Mouse (Mus musculus): ENCODE data around the gene Heyl. TPM values are rescaled to one million over a fixed set of nuclear protein-coding genes. Genes with fewer than 3 reads are reported as not detected.

Gene Heyl
- total and polyA plus RNA-seq, 3 experiments, result not detected

DNA sequence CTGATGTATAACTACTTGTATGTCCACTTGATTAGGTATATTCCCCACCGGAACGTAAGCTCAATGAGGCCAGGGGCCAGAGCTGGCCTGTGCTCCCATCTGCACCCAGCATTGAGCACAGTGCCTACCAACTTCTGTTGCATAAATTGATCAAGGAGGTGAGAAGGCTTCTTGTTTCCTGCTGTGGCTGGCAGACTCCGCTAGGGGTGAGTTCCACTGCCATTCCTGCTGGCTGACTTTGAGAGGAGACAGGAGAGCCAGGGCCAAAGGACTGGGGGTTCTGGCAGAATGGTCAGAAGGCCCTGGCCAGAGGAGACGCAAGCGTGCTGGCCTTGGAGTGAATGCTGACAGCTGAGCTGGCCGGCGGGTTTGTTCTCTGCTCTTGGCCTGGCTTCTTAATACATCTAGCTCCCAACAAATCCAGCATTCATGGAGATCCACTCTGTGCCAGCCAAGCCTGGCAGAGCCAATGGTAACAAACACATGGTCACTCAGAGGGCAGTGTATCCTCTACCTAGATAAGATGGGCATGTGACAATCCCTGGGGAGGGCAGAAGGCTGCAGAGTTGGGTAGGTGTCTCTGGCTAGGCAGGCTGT is 15.7 kb downstream of the Heyl start:
- Histone ChIP-seq H3K4me1 (ENCODE audit: control insufficient read depth in 1 of 2, insufficient read depth in 2 of 2, low read length in 2 of 2) (no peaks in the 10 kb centered on the region), H3K79me2 (ENCODE audit: control insufficient read depth, insufficient read depth, low read length, poor library complexity) (no peaks in the 10 kb centered on the region), H3K9me3 (replicated peaks; ENCODE audit: insufficient read depth, low read length) (no peaks in the 10 kb centered on the region), H3K9ac (ENCODE audit: control insufficient read depth, low read depth, low read length, poor library complexity, severe bottlenecking) (no peak overlapping the region), H3K27me3 (ENCODE audit: control insufficient read depth in 1 of 2, insufficient read depth in 2 of 2, low read length in 2 of 2) (peaks cover 6 to 10% of the 10 kb centered on the region in 2 experiments), H3K27ac (ENCODE audit: control insufficient read depth, low read depth, low read length) (no peak overlapping the region), H3K36me3 (ENCODE audit: control insufficient read depth in 1 of 2, insufficient read depth in 2 of 2, low read length in 2 of 2) (no peaks in the 10 kb centered on the region), H3K4me3 (ENCODE audit: control insufficient read depth in 1 of 2, insufficient read depth in 1 of 2, low read depth in 2 of 2, low read length in 2 of 2) (no peak overlapping the region)
- no peak for DNase-seq (ENCODE audit: low read depth, low spot score)
- TF ChIP-seq CTCF (IDR thresholded peaks at IDR 0.05 in 2 of 3, conservative IDR thresholded peaks at IDR 0.05 in 1 of 3; ENCODE audit: control insufficient read depth in 1 of 3, insufficient read depth in 1 of 3, low read depth in 2 of 3, low read length in 3 of 3, poor library complexity in 1 of 3, severe bottlenecking in 1 of 3), result no peak
- TF ChIP-seq UBTF (IDR thresholded peaks at IDR 0.05; ENCODE audit: borderline replicate concordance, insufficient read depth, low read depth, low read length), result no peak
- no peak for TF ChIP-seq KAT2A (conservative IDR thresholded peaks at IDR 0.05; ENCODE audit: low read depth, low read length)
- no peak for TF ChIP-seq TBP (IDR thresholded peaks at IDR 0.05; ENCODE audit: low read depth, low read length)
- no peak for TF ChIP-seq SMC3 (IDR thresholded peaks at IDR 0.05; ENCODE audit: low read depth, low read length)
- no peak for TF ChIP-seq MAFK (IDR thresholded peaks at IDR 0.05; ENCODE audit: borderline replicate concordance, low read depth, low read length)
- TF ChIP-seq BHLHE40 (IDR thresholded peaks at IDR 0.05; ENCODE audit: borderline replicate concordance, low read depth, low read length), result no peak
- no peak for TF ChIP-seq EP300 (IDR thresholded peaks at IDR 0.05; ENCODE audit: low read depth in 1 of 2, low read length in 2 of 2)
- no peak for TF ChIP-seq JUND (IDR thresholded peaks at IDR 0.05; ENCODE audit: low read depth, low read length)
- no peak for TF ChIP-seq NRF1 (IDR thresholded peaks at IDR 0.05; ENCODE audit: insufficient read depth, low read depth, low read length, poor library complexity, severe bottlenecking)
- TF ChIP-seq RCOR1 (IDR thresholded peaks at IDR 0.05; ENCODE audit: low read depth, low read length), result no peak

GRCm38 (mm10) chr4:123252214-123252613 is 18.9 kb downstream of the Heyl start:
- H3K4me1 ChIP-seq (ENCODE audit: control insufficient read depth in 1 of 2, insufficient read depth in 2 of 2, low read length in 2 of 2), result no peaks in the 10 kb centered on the region
- no peaks in the 10 kb centered on the region for H3K79me2 ChIP-seq (ENCODE audit: control insufficient read depth, insufficient read depth, low read length, poor library complexity)
- H3K36me3 ChIP-seq (ENCODE audit: control insufficient read depth in 1 of 2, insufficient read depth in 2 of 2, low read length in 2 of 2), result no peaks in the 10 kb centered on the region
- H3K27me3 ChIP-seq (ENCODE audit: control insufficient read depth in 1 of 2, insufficient read depth in 2 of 2, low read length in 2 of 2), result peaks cover 2 to 8% of the 10 kb centered on the region in 2 experiments
- no peak overlapping the region for H3K9ac ChIP-seq (ENCODE audit: control insufficient read depth, low read depth, low read length, poor library complexity, severe bottlenecking)
- no peak for DNase-seq (ENCODE audit: low read depth, low spot score)
- TF ChIP-seq TCF12 (IDR thresholded peaks at IDR 0.05; ENCODE audit: low read depth, low read length) (no peak), MAX (IDR thresholded peaks at IDR 0.05; ENCODE audit: low read length) (no peak), USF1 (IDR thresholded peaks at IDR 0.05; ENCODE audit: low read depth, low read length) (no peak), MXI1 (IDR thresholded peaks at IDR 0.05; ENCODE audit: low read depth, low read length) (no peak), RAD21 (IDR thresholded peaks at IDR 0.05; ENCODE audit: low read depth, low read length) (no peak), MAZ (IDR thresholded peaks at IDR 0.05; ENCODE audit: low read depth, low read length) (no peak), MEF2A (IDR thresholded peaks at IDR 0.05; ENCODE audit: extremely low read depth, insufficient replicate concordance, low read depth, low read length, poor library complexity, severe bottlenecking) (no peak)
- H3K27ac ChIP-seq (ENCODE audit: control insufficient read depth, low read depth, low read length), result no peak overlapping the region
- no peaks in the 10 kb centered on the region for H3K9me3 ChIP-seq (replicated peaks; ENCODE audit: insufficient read depth, low read length)
- H3K4me3 ChIP-seq (ENCODE audit: control insufficient read depth in 1 of 2, insufficient read depth in 1 of 2, low read depth in 2 of 2, low read length in 2 of 2), result no peak overlapping the region

All from MEL (cell line).